Comparison of ENCODE assay signal across 15 mouse cellular contexts in genomic region chr11:89076370-89076821, GRCm38 (mm10). TPM values are rescaled to one million over a fixed set of nuclear protein-coding genes. Genes with fewer than 3 reads are reported as not detected.
DNase-seq lines count a peak whose midpoint lies in the region; ATAC-seq and TF ChIP-seq lines count a peak whose summit lies in the region.
"Had no signal": no experiment of that assay in that cellular context is flagged by ENCODE, and none has a peak within 500 bp of the region (broad histone marks: within the 10 kb centered on the region; RNA-seq: fewer than 3 reads in every experiment).

No protein-coding gene starts in this region.

- H3K4me1 ChIP-seq in liver, adult 2 months (ENCODE audit: control insufficient read depth, insufficient read depth, low read length) = no peaks in the 10 kb centered on the region
- 0 out of 2 replicates have a peak, but pooled peaks cover 2% of the 10 kb centered on the region for H3K4me1 ChIP-seq in liver, embryonic 11.5 days (replicated peaks; ENCODE audit: control insufficient read depth, insufficient read depth, low read length)

- no peak overlapping the region for H3K4me2 ChIP-seq in liver, embryonic 11.5 days

- no peaks in the 10 kb centered on the region for H3K79me2 ChIP-seq in liver, adult 2 months (ENCODE audit: control insufficient read depth, insufficient read depth, low read length)

- peak overlapping the region; percentile 38; the same call in 1 of the 2 replicates for H3K27ac ChIP-seq in gastrocnemius, adult 2 months
- H3K27ac ChIP-seq in liver, adult 2 months (replicated peaks; ENCODE audit: insufficient read depth, low read depth, low read length) = peak overlapping the region; percentile 19; the same call in 1 of the 2 replicates
- H3K27ac ChIP-seq in liver, embryonic 11.5 days (ENCODE audit: low read depth, low read length) = no peak overlapping the region
- H3K27ac ChIP-seq: macrophage had no signal

- no peak for ATAC-seq in liver, embryonic 11.5 days (replicated peaks; ENCODE audit: low FRiP score)
- ATAC-seq: inflammation-experienced regulatory T-cells, adult 6 months had no signal

- no peak overlapping the region for H3K9ac ChIP-seq in liver, adult 2 months (ENCODE audit: low read depth, low read length)
- H3K9ac ChIP-seq in liver, embryonic 11.5 days (ENCODE audit: low read depth, low read length) = no peak overlapping the region

- no peaks in the 10 kb centered on the region for H3K36me3 ChIP-seq in liver, adult 2 months (ENCODE audit: control insufficient read depth, insufficient read depth, low read length)
- no peaks in the 10 kb centered on the region for H3K36me3 ChIP-seq in liver, embryonic 11.5 days (ENCODE audit: control insufficient read depth, insufficient read depth, low read length)

- H3K27me3 ChIP-seq in liver, adult 2 months (ENCODE audit: control insufficient read depth, insufficient read depth, low read length) = no peaks in the 10 kb centered on the region
- no peaks in the 10 kb centered on the region for H3K27me3 ChIP-seq in liver, embryonic 11.5 days (replicated peaks; ENCODE audit: control insufficient read depth, insufficient read depth, low read length)

- no peak for TF ChIP-seq POLR2A in liver, adult 2 months (IDR thresholded peaks at IDR 0.05; ENCODE audit: extremely low read depth, insufficient read depth, low read length)

- TF ChIP-seq CTCF in gastrocnemius, adult 2 months (IDR thresholded peaks at IDR 0.05) = no peak
- TF ChIP-seq CTCF in liver, adult 2 months (IDR thresholded peaks at IDR 0.05; ENCODE audit: low read depth, low read length) = no peak

- intact Hi-C loops in gastrocnemius, adult 2 months (cut with DNase I) = no loop called here
- intact Hi-C loops in gastrocnemius, postnatal 36 days (cut with DNase I) = no loop called here

- no peak for DNase-seq in gastrocnemius, adult 2 months
- no peak for DNase-seq in gastrocnemius, postnatal 36 days
- no peak for DNase-seq in liver, adult 2 months (ENCODE audit: extremely low read depth, low read depth, low spot score)
- DNase-seq in liver, embryonic 11.5 days (ENCODE audit: low spot score) = no peak
- DNase-seq in A20 (ENCODE audit: low read depth, low spot score) = peak; percentile 70
- DNase-seq in kidney, adult 8-10 months = peak; percentile 30 to 40
- no peak for DNase-seq in Muller cell, postnatal 12 days (ENCODE audit: inconsistent ontology term)
- DNase-seq in natural killer cell, adult 2 months (ENCODE audit: low spot score in 2 of 2) = no peak
- DNase-seq: cerebellum, adult 8-10 months; gastrocnemius, postnatal 25 days; right cerebral cortex, adult 18-20 months had no signal

- H3K9me3 ChIP-seq in liver, embryonic 11.5 days (ENCODE audit: control insufficient read depth, low read length) = no peaks in the 10 kb centered on the region

- H3K4me3 ChIP-seq in gastrocnemius, adult 2 months = no peak overlapping the region
- H3K4me3 ChIP-seq in liver, adult 2 months (ENCODE audit: insufficient read depth, low read depth, low read length) = no peak overlapping the region
- no peak overlapping the region for H3K4me3 ChIP-seq in liver, embryonic 11.5 days (ENCODE audit: low read depth, low read length)
- H3K4me3 ChIP-seq: erythroblast, embryonic 14.5 days had no signal

- 60% methylated on average over 4 of the region's 4 CpGs for WGBS in liver, adult 2 months
- WGBS in liver, embryonic 11.5 days = 51% methylated on average over 4 of the region's 4 CpGs

RNA-seq across cellular contexts. Expression of gene Gm525, which starts 2.8 kb away (rescaled TPM):
- not detected for total RNA-seq in gastrocnemius, adult 2 months (2021)
- not detected for total RNA-seq in gastrocnemius, postnatal 36 days (2021)
- total RNA-seq in liver, adult 2 months (2014; rRNA removed) = not detected in 2 replicates
- not detected in 2 replicates for polyA plus RNA-seq in liver, adult 2 months (2012; rRNA removed)
- polyA plus RNA-seq in liver, embryonic 11.5 days (2014; fragmentation: Nextera tagmentation; extraction: Ambion mirVana) = not detected in 2 replicates
- total RNA-seq: gastrocnemius, postnatal 25 days; left cerebral cortex, postnatal 14 days had no signal
- polyA plus RNA-seq: erythroblast, embryonic 14.5 days; inflammation-experienced regulatory T-cells, adult 6 months; macrophage had no signal

RNA-seq across cellular contexts. Expression of gene Dgke, which starts 9.7 kb away (rescaled TPM):
- total RNA-seq in gastrocnemius, adult 2 months (2021) = 1 to 10 TPM; 3.4 to 3.7 TPM
- 1 to 10 TPM; 2.6 to 3.1 TPM for total RNA-seq in gastrocnemius, postnatal 36 days (2021)
- 0.74 and 1.1 TPM in 2 replicates for total RNA-seq in liver, adult 2 months (2014; rRNA removed)
- polyA plus RNA-seq in liver, adult 2 months (2012; rRNA removed) = 0.49 and 0.69 TPM in 2 replicates
- polyA plus RNA-seq in liver, embryonic 11.5 days (2014; fragmentation: Nextera tagmentation; extraction: Ambion mirVana) = 1.8 and 1.9 TPM in 2 replicates
- polyA plus RNA-seq: erythroblast, embryonic 14.5 days had no signal

Comparison
In these comparisons a context has a peak if more than half of its experiments do, and no peak if none do; other contexts are left out.
1. DNase-seq: peak in A20 (single experiment) and kidney, adult 8-10 months (2 of 2); none in gastrocnemius, adult 2 months (single experiment), gastrocnemius, postnatal 36 days (0 of 2), liver, adult 2 months (single experiment), liver, embryonic 11.5 days (single experiment), Muller cell, postnatal 12 days (single experiment) and natural killer cell, adult 2 months (0 of 2).